Mouse (Mus musculus) heart, postnatal 25 days (tissue): Measurements from ENCODE around the gene Cops7a. TPM values are rescaled to one million over a fixed set of nuclear protein-coding genes. Genes with fewer than 3 reads are reported as not detected.

ENCODE experiments used
- total RNA-seq, 2 experiments: library from RNA; stranded (reverse); gene quantifications; 2 replicates each; pipeline ENCODE4 v1.2.3; 2021

The Cops7a gene
- total RNA-seq, 2 experiments from 2014 or later = 85.8 to 88.6 TPM

Other genes starting within 250 kb of the Cops7a start
- 1 to 10 TPM; 4.7 TPM for gene Ptpn6, start 226.8 kb downstream of the Cops7a start, total RNA-seq
- 100 to 1,000 TPM; 274 to 277 TPM for gene Grcc10, start 224.2 kb downstream of the Cops7a start, total RNA-seq
- gene Gm45234, start 209.5 kb downstream of the Cops7a start, total RNA-seq = 1 to 10 TPM in 1 of 2 experiments, not detected in 1; 3.8 TPM
- 10 to 100 TPM; 37.0 to 39.7 TPM for gene Atn1, start 209.0 kb downstream of the Cops7a start, total RNA-seq
- gene Eno2, start 195.9 kb downstream of the Cops7a start, total RNA-seq = 1 to 10 TPM; 1.9 to 3.3 TPM
- gene Lrrc23, start 185.8 kb downstream of the Cops7a start, total RNA-seq = not detected
- gene Spsb2, start 156.9 kb downstream of the Cops7a start, total RNA-seq = 1 to 10 TPM; 2.9 to 3.3 TPM
- gene Tpi1, start 151.2 kb downstream of the Cops7a start, total RNA-seq = 100 to 1,000 TPM; 837 to 904 TPM
- gene Usp5, start 136.1 kb downstream of the Cops7a start, total RNA-seq = 10 to 100 TPM; 73.7 to 75.3 TPM
- 1 to 10 TPM in 1 of 2 experiments, under 1 TPM in 1; 0.91 to 1.6 TPM for gene Cdca3, start 136.0 kb downstream of the Cops7a start, total RNA-seq
- gene Gnb3, start 125.3 kb downstream of the Cops7a start, total RNA-seq = 1 to 10 TPM; 3.0 to 3.2 TPM
- 10 to 100 TPM; 12.3 to 13.5 TPM for gene P3h3, start 107.8 kb downstream of the Cops7a start, total RNA-seq
- 1 to 10 TPM in 1 of 2 experiments, under 1 TPM in 1; 0.62 to 1.0 TPM for gene Gpr162, start 101.6 kb downstream of the Cops7a start, total RNA-seq
- gene Cd4, start 77.3 kb downstream of the Cops7a start, total RNA-seq = 1 to 10 TPM in 1 of 2 experiments, under 1 TPM in 1; 0.73 to 1.3 TPM
- under 1 TPM; 0.34 to 0.83 TPM for gene Lag3, start 53.8 kb downstream of the Cops7a start, total RNA-seq
- gene Ptms, start 45.4 kb downstream of the Cops7a start, total RNA-seq = 100 to 1,000 TPM; 235 to 245 TPM
- 100 to 1,000 TPM; 205 to 207 TPM for gene Mlf2, start 34.2 kb downstream of the Cops7a start, total RNA-seq
- 1 to 10 TPM in 1 of 2 experiments, under 1 TPM in 1; 0.49 to 1.1 TPM for gene Pianp, start 31.2 kb upstream of the Cops7a start, total RNA-seq
- gene Zfp384, start 43.6 kb upstream of the Cops7a start, total RNA-seq = 10 to 100 TPM; 19.2 to 22.0 TPM
- 10 to 100 TPM; 35.0 to 35.6 TPM for gene Ing4, start 74.2 kb upstream of the Cops7a start, total RNA-seq
- gene Acrbp, start 84.2 kb upstream of the Cops7a start, total RNA-seq = 1 to 10 TPM; 2.5 to 4.1 TPM
- not detected for gene Lpar5, start 102.4 kb upstream of the Cops7a start, total RNA-seq
- gene Chd4, start 130.4 kb upstream of the Cops7a start, total RNA-seq = 100 to 1,000 TPM; 111 to 116 TPM
- gene Nop2, start 166.4 kb upstream of the Cops7a start, total RNA-seq = 10 to 100 TPM; 19.4 to 20.0 TPM
- 10 to 100 TPM in 1 of 2 experiments, 1 to 10 TPM in 1; 7.1 to 12.0 TPM for gene Iffo1, start 179.7 kb upstream of the Cops7a start, total RNA-seq
- gene Gapdh, start 200.9 kb upstream of the Cops7a start, total RNA-seq = 1,000 to 10,000 TPM; 4,843 to 4,911 TPM
- gene Ncapd2, start 226.2 kb upstream of the Cops7a start, total RNA-seq = 10 to 100 TPM; 21.9 to 26.8 TPM
- 100 to 1,000 TPM; 308 to 324 TPM for gene Mrpl51, start 226.3 kb upstream of the Cops7a start, total RNA-seq